Mouse (Mus musculus) stomach, embryonic 14.5 days (tissue): ENCODE results near the gene Stpg4. TPM values are rescaled to one million over a fixed set of nuclear protein-coding genes. Genes with fewer than 3 reads are reported as not detected.

Experiments used
- ATAC-seq: fragments of 200-750 bp; cut with Nextera tagmentation; 2 replicates; pipeline ENCODE4 v1.8.0; 2017; ENCODE audit warnings: low read depth, moderate TSS enrichment; ENCODE audit not compliant: insufficient number of reproducible peaks, insufficient read depth, low FRiP score
- H3K27ac ChIP-seq: fragments of 300-500 bp; sonication (generic); 2 replicates; pipeline ENCODE4 v1.5.1; 2014; ENCODE audit warnings: mild to moderate bottlenecking, low read length, moderate library complexity, mixed read lengths
- H3K27me3 ChIP-seq: fragments of 300-500 bp; sonication (generic); 2 replicates; pipeline ENCODE4 v1.6.1; 2014; ENCODE audit warnings: low read length, control low read depth, mixed read lengths; ENCODE audit not compliant: control insufficient read depth, insufficient read depth
- H3K36me3 ChIP-seq: fragments of 300-500 bp; sonication (generic); 2 replicates; pipeline ENCODE4 v1.6.1; 2014; ENCODE audit warnings: mild to moderate bottlenecking, control low read depth, low read length, moderate library complexity, mixed read lengths; ENCODE audit not compliant: control insufficient read depth, insufficient read depth
- H3K4me1 ChIP-seq: fragments of 300-500 bp; sonication (generic); 2 replicates; pipeline ENCODE4 v1.6.1; 2014; ENCODE audit warnings: low read length, control low read depth, mixed read lengths; ENCODE audit not compliant: control insufficient read depth, insufficient read depth
- H3K4me2 ChIP-seq: fragments of 300-500 bp; sonication (generic); replicated peaks from 2 replicates; pipeline ENCODE4 v1.6.1; 2014; ENCODE audit warnings: low read depth, low read length, control low read depth
- H3K4me3 ChIP-seq: fragments of 300-500 bp; sonication (generic); 2 replicates; pipeline ENCODE4 v1.5.1; 2014; ENCODE audit warnings: low read depth, low read length, control low read depth
- H3K9ac ChIP-seq: fragments of 300-500 bp; sonication (generic); replicated peaks from 2 replicates; pipeline ENCODE4 v1.6.1; 2014; ENCODE audit warnings: low read depth, mild to moderate bottlenecking, control low read depth, low read length, moderate library complexity, mixed read lengths
- H3K9me3 ChIP-seq: fragments of 300-500 bp; sonication (generic); 2 replicates; pipeline ENCODE4 v1.6.1; 2016; ENCODE audit warnings: low read depth, low read length, control low read depth; ENCODE audit not compliant: control insufficient read depth
- WGBS: fragments of 180-500 bp; shearing (Covaris S2); extraction: QIAGEN DNeasy Blood & Tissue Kit; methylation state at CpG from one replicate; pipeline ENCODE4 v1.1.7; 2014; 5-methylcytosine and 5-hydroxymethylcytosine counted together
- polyA plus RNA-seq: library from polyadenylated mRNA; unstranded; fragments of >200 nt; fragmentation: Nextera tagmentation; extraction: Ambion mirVana; gene quantifications from 2 replicates; pipeline ENCODE4 v1.2.1, GENCODE M21; 2014

The Stpg4 gene
- polyA plus RNA-seq, 1 experiment from 2014 or later, result not detected

DNA sequence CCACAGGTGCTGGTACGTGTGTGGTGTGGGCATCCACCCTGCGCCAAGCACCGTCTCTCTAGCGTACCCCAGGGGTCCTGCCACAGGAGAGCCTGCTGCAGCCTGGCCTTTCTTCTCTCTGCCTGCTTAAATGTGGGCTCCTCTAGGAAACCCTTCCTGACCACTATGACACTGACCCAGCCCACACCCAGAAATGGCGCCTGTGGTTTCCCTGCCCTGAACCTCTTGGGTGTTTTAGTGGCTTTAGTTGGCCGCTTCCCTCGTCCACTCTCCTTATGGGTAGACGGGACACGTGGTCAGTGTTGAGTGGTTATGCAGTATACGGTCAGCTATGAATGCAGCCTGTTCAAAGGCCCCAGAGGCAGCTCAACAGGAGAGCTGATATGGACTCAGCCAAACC lies 59.1 kb downstream of the Stpg4 start:
- 91% methylated on average over 10 of the region's 10 CpGs for WGBS
- no peaks in the 10 kb centered on the region for H3K27me3 ChIP-seq
- no peaks in the 10 kb centered on the region for H3K36me3 ChIP-seq
- no peak overlapping the region for H3K9ac ChIP-seq
- H3K4me1 ChIP-seq, result peaks cover 21% of the 10 kb centered on the region
- H3K4me2 ChIP-seq, result no peak overlapping the region
- no peaks in the 10 kb centered on the region for H3K9me3 ChIP-seq
- no peak for ATAC-seq
- H3K4me3 ChIP-seq, result no peak overlapping the region
- H3K27ac ChIP-seq, result no peak overlapping the region

DNA sequence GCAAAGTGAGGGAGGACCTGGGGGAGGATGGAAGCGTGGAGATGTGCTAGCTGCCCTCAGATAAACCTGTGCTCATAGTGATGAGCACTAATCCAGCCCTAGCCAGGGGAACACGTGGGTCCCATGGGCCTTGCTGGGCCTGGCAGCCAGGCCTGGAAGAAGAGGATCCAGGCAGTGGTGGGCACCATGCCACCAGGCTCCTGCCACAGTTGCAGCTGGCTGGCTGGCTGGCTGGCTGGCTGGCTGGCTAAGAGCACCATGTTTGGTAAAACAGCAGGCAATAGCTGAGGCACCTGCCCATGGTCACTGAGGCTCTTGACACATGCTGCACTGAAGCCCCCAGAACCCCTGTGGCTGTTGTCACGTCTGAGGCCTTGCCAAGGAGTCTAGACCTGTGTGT lies 59.9 kb downstream of the Stpg4 start:
- no peaks in the 10 kb centered on the region for H3K27me3 ChIP-seq
- no peaks in the 10 kb centered on the region for H3K36me3 ChIP-seq
- ATAC-seq, result no peak
- H3K9ac ChIP-seq, result no peak overlapping the region
- H3K4me1 ChIP-seq, result peaks cover 21% of the 10 kb centered on the region
- WGBS, result 56% methylated on average over 3 of the region's 3 CpGs
- no peak overlapping the region for H3K4me2 ChIP-seq
- H3K9me3 ChIP-seq, result no peaks in the 10 kb centered on the region
- no peak overlapping the region for H3K4me3 ChIP-seq
- no peak overlapping the region for H3K27ac ChIP-seq

DNA sequence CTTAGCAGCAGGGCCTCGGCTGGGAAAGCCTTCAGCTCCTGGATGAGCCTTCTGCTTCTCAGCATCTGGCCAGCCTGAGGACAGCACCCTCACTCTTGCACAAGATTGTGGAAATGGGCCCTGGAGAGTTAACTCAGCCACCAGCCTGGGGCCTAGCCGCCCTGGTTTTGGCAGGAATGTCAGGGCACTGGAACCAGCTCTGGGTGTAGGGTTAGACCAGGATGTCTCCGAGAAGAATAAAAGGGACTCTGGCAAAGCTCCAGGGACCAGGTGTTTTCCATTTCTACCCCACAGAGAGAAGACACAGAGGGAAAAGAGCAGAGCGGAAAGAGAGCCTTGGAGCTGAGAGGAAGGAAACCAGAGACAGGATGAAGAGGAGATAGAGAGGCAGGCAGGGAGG lies 60.3 kb downstream of the Stpg4 start:
- ATAC-seq, result no peak
- Histone ChIP-seq H3K4me2 (no peak overlapping the region), H3K36me3 (no peaks in the 10 kb centered on the region), H3K27me3 (no peaks in the 10 kb centered on the region), H3K9me3 (no peaks in the 10 kb centered on the region), H3K9ac (no peak overlapping the region), H3K4me1 (peaks cover 21% of the 10 kb centered on the region), H3K27ac (no peak overlapping the region), H3K4me3 (no peak overlapping the region)
- 33% methylated on average over 4 of the region's 4 CpGs for WGBS

DNA sequence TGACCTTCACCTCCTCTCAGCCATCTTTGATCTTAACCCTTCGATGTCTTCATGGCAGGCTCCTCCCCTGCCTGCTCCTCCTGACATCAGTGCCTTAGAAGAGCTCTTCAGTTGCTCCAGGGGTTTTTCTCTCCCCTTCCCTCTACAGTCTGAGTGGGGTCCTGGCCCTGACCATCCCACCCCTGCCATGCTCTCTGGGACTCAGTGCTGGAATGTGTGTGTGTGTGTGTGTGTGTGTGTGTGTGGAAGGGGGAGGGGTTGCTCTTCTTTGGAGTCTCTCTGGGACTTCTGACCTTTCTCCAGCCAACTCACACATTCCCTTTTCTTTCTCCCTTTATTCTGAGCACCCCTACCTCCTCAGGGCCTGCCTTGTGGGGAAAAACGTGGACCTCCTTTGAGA lies 61.0 kb downstream of the Stpg4 start:
- peaks cover 21% of the 10 kb centered on the region for H3K4me1 ChIP-seq

DNA sequence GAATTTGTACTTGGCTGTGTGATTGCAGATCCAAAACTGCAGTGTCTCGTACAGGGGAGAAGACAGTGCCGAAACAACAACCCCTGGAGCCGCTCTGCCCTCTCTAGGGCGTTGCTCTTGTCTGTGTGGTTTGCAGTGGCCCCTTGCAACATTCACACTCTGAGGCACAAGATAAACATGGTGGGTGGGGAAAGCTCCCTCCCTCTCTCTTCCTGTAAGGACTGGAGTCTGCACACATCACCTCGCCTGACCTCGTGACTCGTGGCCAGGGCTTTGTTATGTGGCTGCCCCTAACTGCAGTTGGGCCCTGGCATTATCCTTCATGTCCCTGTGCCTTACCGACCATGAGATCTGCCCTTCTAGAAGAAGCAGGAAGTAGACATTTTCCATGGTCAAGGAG lies 62.3 kb downstream of the Stpg4 start:
- Histone ChIP-seq H3K9me3 (no peaks in the 10 kb centered on the region), H3K27ac (no peak overlapping the region), H3K4me1 (peaks cover 21% of the 10 kb centered on the region), H3K27me3 (no peaks in the 10 kb centered on the region), H3K4me3 (no peak overlapping the region), H3K36me3 (no peaks in the 10 kb centered on the region), H3K9ac (no peak overlapping the region), H3K4me2 (no peak overlapping the region)
- WGBS, result 49% methylated on average over 8 of the region's 8 CpGs
- no peak for ATAC-seq

More for the DNA sequence above, 61.0 kb downstream of the Stpg4 start:
- no peak overlapping the region for H3K4me3 ChIP-seq
- H3K27ac ChIP-seq, result no peak overlapping the region
- H3K36me3 ChIP-seq, result no peaks in the 10 kb centered on the region
- no peak overlapping the region for H3K9ac ChIP-seq
- H3K4me2 ChIP-seq, result no peak overlapping the region
- H3K9me3 ChIP-seq, result no peaks in the 10 kb centered on the region
- H3K27me3 ChIP-seq, result no peaks in the 10 kb centered on the region
- ATAC-seq, result no peak
- 13% methylated on average over 2 of the region's 2 CpGs for WGBS

DNA sequence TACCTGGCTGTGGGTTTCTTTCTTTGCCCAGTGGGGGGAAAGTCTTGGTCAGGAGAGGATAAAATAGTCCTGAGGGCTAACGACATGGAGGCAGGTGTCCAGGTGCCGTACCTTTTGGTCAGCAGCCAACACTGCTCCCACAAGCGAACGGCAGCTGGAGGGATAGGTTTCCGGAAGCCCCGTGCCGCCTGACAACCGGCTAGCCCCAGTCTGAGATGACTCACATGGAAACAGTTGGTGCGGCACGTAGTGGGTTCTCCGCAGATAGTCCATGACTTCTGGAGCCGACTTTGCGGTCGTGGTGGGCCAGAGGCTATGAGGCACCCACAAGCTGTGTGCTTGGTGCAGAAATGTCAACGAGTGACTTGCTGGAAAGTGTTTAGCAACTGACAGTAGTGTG lies 63.4 kb downstream of the Stpg4 start:
- Histone ChIP-seq H3K36me3 (no peaks in the 10 kb centered on the region), H3K9me3 (no peaks in the 10 kb centered on the region), H3K27me3 (no peaks in the 10 kb centered on the region), H3K27ac (no peak overlapping the region), H3K4me1 (peaks cover 14% of the 10 kb centered on the region), H3K9ac (no peak overlapping the region), H3K4me3 (no peak overlapping the region), H3K4me2 (no peak overlapping the region)
- no peak for ATAC-seq
- 78% methylated on average over 15 of the region's 15 CpGs for WGBS

DNA sequence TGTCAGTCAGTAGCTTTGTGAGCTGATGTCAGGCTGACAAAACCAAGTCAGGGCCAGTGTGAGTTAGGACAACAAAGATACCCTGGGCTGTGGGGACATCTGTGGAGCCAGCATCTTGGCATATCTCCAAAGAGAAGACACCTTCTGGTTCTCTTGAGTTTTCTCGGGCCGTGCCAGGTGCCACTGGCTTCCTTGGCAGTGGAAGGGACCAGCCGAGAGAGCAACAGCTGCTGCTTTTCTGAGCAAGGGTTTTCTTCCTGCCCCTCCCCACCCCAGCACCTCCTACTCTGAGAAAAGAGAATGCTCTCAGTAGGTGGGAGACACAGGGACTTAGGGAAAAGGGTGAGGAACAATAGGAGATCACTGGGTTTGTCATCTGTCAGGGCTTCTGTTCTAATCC lies 66.4 kb downstream of the Stpg4 start:
- no peaks in the 10 kb centered on the region for H3K36me3 ChIP-seq
- no peak overlapping the region for H3K9ac ChIP-seq
- no peak overlapping the region for H3K27ac ChIP-seq
- H3K27me3 ChIP-seq, result no peaks in the 10 kb centered on the region
- 67% methylated on average over 3 of the region's 3 CpGs for WGBS
- H3K4me1 ChIP-seq, result 0 out of 2 replicates have a peak, but pooled peaks cover 5% of the 10 kb centered on the region
- no peaks in the 10 kb centered on the region for H3K9me3 ChIP-seq
- no peak overlapping the region for H3K4me2 ChIP-seq
- ATAC-seq, result no peak; the same call in 1 of the 2 replicates
- H3K4me3 ChIP-seq, result no peak overlapping the region

DNA sequence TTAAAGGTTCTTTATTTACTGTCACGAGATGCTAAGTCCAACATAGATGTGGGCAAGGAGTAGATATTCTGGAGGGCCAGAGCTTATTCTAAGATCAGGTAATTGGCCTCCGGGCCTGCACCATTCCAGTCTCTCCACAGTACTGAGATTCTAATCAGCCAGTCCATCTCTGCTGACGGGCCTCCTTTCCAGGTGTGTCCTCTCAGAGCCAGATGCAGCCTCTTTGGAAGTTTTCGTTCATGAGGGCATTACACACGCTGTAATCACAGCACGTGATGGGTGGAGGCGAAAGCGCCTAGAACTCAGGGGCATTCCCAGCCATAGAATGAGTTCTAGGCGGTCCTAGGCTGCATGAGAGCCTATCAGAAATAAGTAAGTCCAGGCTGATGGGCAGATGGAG lies 70.0 kb downstream of the Stpg4 start:
- 62% methylated on average over 9 of the region's 9 CpGs for WGBS
- no peak overlapping the region for H3K9ac ChIP-seq
- no peak for ATAC-seq

DNA sequence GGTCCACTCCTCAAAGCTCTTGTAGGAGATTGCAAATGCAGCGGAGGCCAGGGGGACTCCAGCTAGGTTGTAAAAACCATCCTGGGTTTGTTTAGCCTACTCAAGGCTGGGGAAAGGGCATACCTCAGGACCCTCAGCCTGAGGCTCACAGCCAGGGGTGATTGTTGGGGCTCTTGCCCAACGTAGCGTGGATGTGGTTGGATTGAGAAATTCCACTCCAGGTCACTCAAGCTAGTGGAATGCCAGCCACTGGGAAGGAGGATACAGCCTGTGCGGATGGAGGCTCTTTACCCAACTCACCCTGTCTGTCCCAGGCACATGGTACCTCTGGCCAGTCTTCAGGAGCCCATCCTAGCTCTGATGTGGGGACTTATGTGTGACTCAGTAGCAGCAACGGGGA lies 71.3 kb downstream of the Stpg4 start:
- WGBS, result 88% methylated on average over 5 of the region's 5 CpGs
- ATAC-seq, result no peak
- Histone ChIP-seq H3K9ac (no peak overlapping the region), H3K4me2 (no peak overlapping the region), H3K4me3 (no peak overlapping the region), H3K27ac (no peak overlapping the region), H3K27me3 (no peaks in the 10 kb centered on the region), H3K36me3 (no peaks in the 10 kb centered on the region), H3K4me1 (peaks cover 7% of the 10 kb centered on the region; the same call in 1 of the 2 replicates), H3K9me3 (no peaks in the 10 kb centered on the region)

More for the DNA sequence above, 70.0 kb downstream of the Stpg4 start:
- H3K4me2 ChIP-seq, result no peak overlapping the region
- H3K27ac ChIP-seq, result no peak overlapping the region
- no peaks in the 10 kb centered on the region for H3K36me3 ChIP-seq
- no peaks in the 10 kb centered on the region; the same call in 1 of the 2 replicates for H3K4me1 ChIP-seq
- no peak overlapping the region for H3K4me3 ChIP-seq
- H3K9me3 ChIP-seq, result no peaks in the 10 kb centered on the region
- H3K27me3 ChIP-seq, result no peaks in the 10 kb centered on the region
